Mouse (Mus musculus) midbrain, embryonic 14.5 days (tissue): Measurements from ENCODE around the gene Dgke. TPM values are rescaled to one million over a fixed set of nuclear protein-coding genes. Genes with fewer than 3 reads are reported as not detected.
A peak's percentile ranks its signal among the peaks of the same experiment; 100 is the strongest.
"Not testable (repeated sequence)": the region's sequence is repeated elsewhere in the genome, so short reads cannot be mapped to it uniquely, and the experiment has no call there.

ENCODE experiments used
- ATAC-seq: fragments of 200-750 bp; cut with Nextera tagmentation; 2 replicates; pipeline ENCODE4 v1.8.0; 2017; ENCODE audit warnings: moderate number of reproducible peaks, moderate library complexity; ENCODE audit not compliant: low FRiP score, low TSS enrichment
- DNase-seq: peaks from one replicate; pipeline ENCODE4 v3.0.0-alpha.2; 2015
- H3K27ac ChIP-seq: fragments of 300-500 bp; sonication (generic); replicated peaks from 2 replicates; pipeline ENCODE4 v1.5.1; 2014; ENCODE audit warnings: mild to moderate bottlenecking, low read depth, low read length, moderate library complexity
- H3K27me3 ChIP-seq: fragments of 300-500 bp; sonication (generic); 2 replicates; pipeline ENCODE4 v1.6.1; 2014; ENCODE audit warnings: low read length, control low read depth, mixed read lengths; ENCODE audit not compliant: control insufficient read depth, insufficient read depth
- H3K36me3 ChIP-seq: fragments of 300-500 bp; sonication (generic); 2 replicates; pipeline ENCODE4 v1.6.1; 2014; ENCODE audit warnings: low read length, control low read depth; ENCODE audit not compliant: control insufficient read depth, insufficient read depth
- H3K4me1 ChIP-seq: fragments of 300-500 bp; sonication (generic); 2 replicates; pipeline ENCODE4 v1.6.1; 2014; ENCODE audit warnings: mild to moderate bottlenecking, antibody characterized with exemption, low read length, control low read depth; ENCODE audit not compliant: control insufficient read depth, insufficient read depth
- H3K4me2 ChIP-seq: fragments of 300-500 bp; sonication (generic); 2 replicates; pipeline ENCODE4 v1.6.1; 2014; ENCODE audit warnings: mild to moderate bottlenecking, low read length, moderate library complexity
- H3K4me3 ChIP-seq: fragments of 300-500 bp; sonication (generic); replicated peaks from 2 replicates; pipeline ENCODE4 v1.5.1; 2014; ENCODE audit warnings: low read depth, low read length
- H3K9ac ChIP-seq: fragments of 300-500 bp; sonication (generic); replicated peaks from 2 replicates; pipeline ENCODE4 v1.6.1; 2014; ENCODE audit warnings: mild to moderate bottlenecking, low read length, moderate library complexity
- H3K9me3 ChIP-seq: fragments of 300-500 bp; sonication (generic); 2 replicates; pipeline ENCODE4 v1.6.1; 2016; ENCODE audit warnings: low read length, control low read depth, mixed read lengths; ENCODE audit not compliant: control insufficient read depth
- WGBS: fragments of 180-500 bp; shearing (Covaris S2); extraction: QIAGEN DNeasy Blood & Tissue Kit; methylation state at CpG from one replicate; pipeline ENCODE4 v1.1.7; 2014; 5-methylcytosine and 5-hydroxymethylcytosine counted together
- polyA plus RNA-seq: library from polyadenylated mRNA; unstranded; fragments of >200 nt; fragmentation: Nextera tagmentation; extraction: Ambion mirVana; gene quantifications from 2 replicates; pipeline ENCODE4 v1.2.1, GENCODE M21; 2014

Dgke gene
- polyA plus RNA-seq, 1 experiment from 2014 or later = 16.2 TPM

DNA sequence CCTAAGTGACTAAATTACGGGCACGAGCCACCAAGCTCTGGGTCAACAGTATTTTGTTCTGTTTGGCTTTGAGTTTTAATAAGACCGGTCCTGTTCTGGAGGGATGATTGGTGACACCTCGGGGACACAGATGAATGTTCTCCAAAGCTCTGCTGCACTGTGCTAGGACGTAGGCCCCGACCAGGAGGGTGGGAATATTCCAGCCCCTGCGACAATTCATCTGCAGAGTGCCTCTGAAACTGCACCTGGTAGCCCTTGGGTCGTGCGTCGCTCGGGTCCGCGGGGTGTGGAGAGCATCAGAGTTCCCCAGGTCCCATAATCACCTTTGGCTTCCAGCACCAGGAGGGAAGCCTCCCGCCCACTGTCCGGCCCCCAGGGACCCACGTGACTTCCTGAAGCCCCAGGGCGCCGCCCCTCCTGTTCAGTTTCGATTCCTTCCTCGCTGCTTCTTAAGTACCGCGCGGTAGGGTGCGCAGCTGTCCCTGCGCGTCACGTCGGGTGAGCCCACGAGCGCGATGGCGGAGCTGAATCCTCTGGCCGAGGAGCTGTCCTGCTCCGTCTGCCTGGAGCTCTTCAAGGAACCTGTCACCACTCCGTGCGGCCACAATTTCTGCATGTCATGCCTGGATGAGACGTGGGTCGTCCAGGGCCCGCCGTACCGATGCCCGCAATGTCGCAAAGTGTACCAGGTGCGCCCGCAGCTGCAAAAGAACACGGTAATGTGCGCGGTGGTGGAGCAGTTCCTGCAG is 67.5 kb downstream of the Dgke start, which contains the start of gene Trim25:
Gene Trim25, plus strand, starts transcription at position 403 of the 749 bp plus-strand sequence.
- no peak for ATAC-seq
- Histone ChIP-seq H3K27me3 (peaks cover 14% of the 10 kb centered on the region), H3K4me3 (peak within 1 kb of the TSS; percentile 33), H3K36me3 (no peaks in the 10 kb centered on the region), H3K27ac (no peak within 1 kb of the TSS), H3K9ac (no peak within 1 kb of the TSS), H3K9me3 (no peaks in the 10 kb centered on the region), H3K4me2 (peak within 1 kb of the TSS; percentile 41), H3K4me1 (no peaks in the 10 kb centered on the region)
- 3% methylated on average over 48 of the region's 48 CpGs for WGBS
- peak; percentile 73 for DNase-seq

DNA sequence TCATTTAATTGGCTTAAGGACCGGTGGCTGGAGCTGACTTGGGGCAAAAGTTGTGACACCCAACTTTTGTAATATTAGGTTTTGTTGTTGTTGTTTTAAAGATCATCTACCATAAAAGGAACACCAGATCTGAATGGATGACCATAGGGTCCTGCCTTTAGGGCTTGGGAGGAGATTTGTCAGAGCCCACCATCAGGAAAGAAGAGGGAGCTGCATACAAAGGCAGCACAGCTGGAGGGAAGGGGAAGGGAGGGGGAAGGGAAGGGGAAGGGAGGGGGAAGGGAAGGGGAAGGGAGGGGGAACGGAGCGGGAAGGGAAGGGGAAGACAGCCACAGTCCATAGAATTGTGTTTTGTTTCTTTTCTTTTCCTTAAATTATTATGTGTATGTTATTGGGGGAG is 68.2 kb downstream of the Dgke start:
- H3K27me3 ChIP-seq = peaks cover 14% of the 10 kb centered on the region
- DNase-seq (no peak), ATAC-seq (no peak)
- H3K36me3 ChIP-seq = no peaks in the 10 kb centered on the region
- H3K4me3 ChIP-seq = no peak overlapping the region
- H3K27ac ChIP-seq = no peak overlapping the region
- no peak overlapping the region for H3K4me2 ChIP-seq
- no peaks in the 10 kb centered on the region for H3K4me1 ChIP-seq
- H3K9me3 ChIP-seq = no peaks in the 10 kb centered on the region
- H3K9ac ChIP-seq = no peak overlapping the region
- 12% methylated on average over 3 of the region's 3 CpGs for WGBS

DNA sequence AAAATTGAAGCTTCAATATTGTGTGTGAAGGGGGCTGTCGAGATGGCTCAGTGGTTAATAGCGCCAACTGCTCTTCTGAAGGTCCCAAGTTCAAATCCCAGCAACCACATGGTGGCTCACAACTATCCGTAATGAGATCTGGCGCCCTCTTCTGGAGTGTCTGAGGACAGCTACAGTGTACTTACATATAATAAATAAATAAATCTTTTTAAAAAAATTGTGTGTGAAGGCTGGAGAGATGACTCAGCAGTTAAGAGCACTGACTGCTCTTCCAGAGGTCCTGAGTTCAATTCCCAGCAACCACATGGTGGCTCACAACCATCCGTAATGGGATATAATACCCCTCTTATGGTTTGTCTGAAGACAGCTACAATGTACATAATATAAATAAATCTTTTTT is 69.3 kb downstream of the Dgke start:
- H3K4me2 ChIP-seq, H3K9ac ChIP-seq, H3K4me3 ChIP-seq, H3K9me3 ChIP-seq, ATAC-seq, DNase-seq, H3K36me3 ChIP-seq, H3K27ac ChIP-seq, H3K4me1 ChIP-seq: not testable (repeated sequence)
- WGBS = 92% methylated on average over 5 of the region's 5 CpGs
- peaks cover 14% of the 10 kb centered on the region for H3K27me3 ChIP-seq

- Histone ChIP-seq H3K4me1 (no peaks in the 10 kb centered on the region), H3K27ac (no peak overlapping the region), H3K9ac (no peak overlapping the region), H3K9me3 (no peaks in the 10 kb centered on the region), H3K36me3 (peaks cover under 1% of the 10 kb centered on the region; the same call in 1 of the 2 replicates), H3K4me2 (no peak overlapping the region), H3K4me3 (no peak overlapping the region), H3K27me3 (peaks cover 14% of the 10 kb centered on the region)
- ATAC-seq = no peak
- WGBS = 80% methylated on average over 7 of the region's 7 CpGs
- DNase-seq = no peak
Measured at GRCm38 (mm10) chr11:88996427-88996826, 70.2 kb downstream of the Dgke start.

GRCm38 (mm10) chr11:88995616-88996015 is 71.0 kb downstream of the Dgke start:
- H3K4me2 ChIP-seq = no peak overlapping the region
- WGBS = 90% methylated on average over 2 of the region's 2 CpGs
- ATAC-seq = no peak
- H3K4me3 ChIP-seq = no peak overlapping the region
- peaks cover 14% of the 10 kb centered on the region for H3K27me3 ChIP-seq
- peaks cover 8% of the 10 kb centered on the region for H3K36me3 ChIP-seq
- H3K4me1 ChIP-seq = no peaks in the 10 kb centered on the region
- no peaks in the 10 kb centered on the region for H3K9me3 ChIP-seq
- H3K9ac ChIP-seq = no peak overlapping the region
- DNase-seq = no peak
- H3K27ac ChIP-seq = no peak overlapping the region

DNA sequence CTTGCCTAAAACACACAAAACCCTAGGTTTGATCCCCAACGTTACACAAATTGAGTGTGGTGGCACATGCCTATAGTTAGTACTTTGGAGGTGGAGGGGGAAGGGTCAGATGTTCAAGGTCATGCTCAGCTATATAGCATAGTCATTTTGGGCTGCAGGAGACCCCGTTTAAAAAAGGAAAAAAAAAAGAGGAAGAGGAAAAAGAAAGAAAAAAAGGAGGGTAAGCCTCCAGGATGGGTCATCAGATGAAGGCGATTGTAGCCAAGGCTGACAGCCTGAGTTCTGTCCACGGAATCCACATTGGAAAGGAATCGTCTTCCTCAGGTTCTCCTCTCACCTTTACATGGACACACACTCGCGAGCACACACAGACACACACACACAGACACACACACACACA is 72.2 kb downstream of the Dgke start:
- H3K27me3 ChIP-seq = peaks cover 6% of the 10 kb centered on the region
- H3K9me3 ChIP-seq = no peaks in the 10 kb centered on the region
- no peak overlapping the region for H3K27ac ChIP-seq
- 88% methylated on average over 7 of the region's 7 CpGs for WGBS
- ATAC-seq (no peak), DNase-seq (no peak)
- H3K9ac ChIP-seq = no peak overlapping the region
- no peak overlapping the region for H3K4me3 ChIP-seq
- H3K36me3 ChIP-seq = peaks cover 10% of the 10 kb centered on the region
- no peaks in the 10 kb centered on the region for H3K4me1 ChIP-seq
- no peak overlapping the region for H3K4me2 ChIP-seq

DNA sequence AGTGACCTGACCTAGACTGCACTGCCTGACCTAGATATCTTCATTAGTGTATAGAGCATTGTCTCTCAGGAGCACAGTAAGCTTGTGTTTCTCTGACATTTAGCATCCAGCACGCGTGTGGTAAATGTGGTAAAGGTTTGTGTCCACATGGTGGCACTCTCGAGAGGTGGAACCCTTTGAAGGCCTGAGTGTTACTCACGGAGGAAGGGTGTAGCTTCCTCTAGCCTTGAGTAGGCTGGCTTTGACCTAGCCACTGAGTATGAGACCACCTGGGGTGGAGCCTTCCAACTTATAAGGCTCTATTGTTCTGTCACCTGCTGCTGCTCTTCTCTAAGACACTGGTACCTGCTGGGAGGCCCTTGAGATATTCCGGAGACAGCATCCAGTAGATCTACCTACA is 73.0 kb downstream of the Dgke start:
- Histone ChIP-seq H3K27ac (no peak overlapping the region), H3K9me3 (no peaks in the 10 kb centered on the region), H3K27me3 (no peaks in the 10 kb centered on the region), H3K9ac (no peak overlapping the region), H3K4me3 (no peak overlapping the region), H3K36me3 (peaks cover 14% of the 10 kb centered on the region), H3K4me2 (no peak overlapping the region), H3K4me1 (no peaks in the 10 kb centered on the region)
- ATAC-seq (no peak), DNase-seq (peak; percentile 44)
- 16% methylated on average over 5 of the region's 5 CpGs for WGBS

DNA sequence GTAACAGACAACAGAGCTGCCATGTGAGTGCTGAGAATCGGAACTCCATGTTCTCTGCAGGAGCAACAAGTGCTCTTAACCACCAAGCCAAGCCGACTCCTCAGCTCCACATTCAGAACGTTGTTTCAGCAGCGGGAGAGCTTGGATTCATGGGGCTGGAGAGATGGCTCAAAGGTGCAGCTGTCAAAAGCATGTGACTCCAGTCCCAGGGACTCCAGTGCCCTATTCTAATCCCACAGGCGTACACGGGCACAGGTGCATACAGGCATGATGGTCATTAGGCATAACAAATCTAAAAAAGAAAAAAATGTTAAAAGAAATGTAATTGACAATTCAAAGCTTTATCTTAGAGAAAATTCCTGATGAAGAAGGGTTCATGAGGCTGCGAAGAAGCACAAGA is 73.5 kb downstream of the Dgke start:
- WGBS = 55% methylated on average over 7 of the region's 7 CpGs

DNA sequence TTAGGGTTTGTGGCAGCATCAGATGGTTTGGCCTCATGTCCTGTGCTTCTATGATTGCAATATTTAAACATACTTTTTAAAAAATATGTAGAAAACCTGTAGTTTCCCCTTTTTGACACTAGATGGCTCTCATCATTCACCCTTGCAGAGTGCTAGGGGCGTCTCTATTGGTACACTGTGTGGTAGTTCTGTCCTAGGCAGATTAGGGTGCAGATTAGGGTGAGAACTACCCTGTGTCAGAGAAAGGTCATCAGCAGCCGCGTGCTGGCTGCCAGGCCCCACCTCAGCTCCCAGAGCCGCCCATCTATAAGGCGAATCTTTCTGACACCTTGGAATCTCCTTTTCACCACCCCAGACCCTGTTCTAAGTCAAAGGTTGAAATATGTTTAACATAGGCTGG is 77.1 kb downstream of the Dgke start:
- no peak overlapping the region for H3K9ac ChIP-seq
- H3K4me2 ChIP-seq = no peak overlapping the region
- 75% methylated on average over 5 of the region's 5 CpGs for WGBS
- peak; percentile 53 for DNase-seq
- no peak overlapping the region for H3K4me3 ChIP-seq
- no peaks in the 10 kb centered on the region for H3K27me3 ChIP-seq
- no peaks in the 10 kb centered on the region for H3K4me1 ChIP-seq
- peaks cover 54% of the 10 kb centered on the region for H3K36me3 ChIP-seq
- no peak overlapping the region for H3K27ac ChIP-seq
- ATAC-seq = no peak
- no peaks in the 10 kb centered on the region for H3K9me3 ChIP-seq

More for the DNA sequence above, 73.5 kb downstream of the Dgke start:
- Histone ChIP-seq H3K4me1 (no peaks in the 10 kb centered on the region), H3K9me3 (no peaks in the 10 kb centered on the region), H3K27ac (no peak overlapping the region), H3K9ac (no peak overlapping the region), H3K27me3 (no peaks in the 10 kb centered on the region), H3K36me3 (peaks cover 18% of the 10 kb centered on the region), H3K4me2 (no peak overlapping the region), H3K4me3 (no peak overlapping the region)
- ATAC-seq (no peak), DNase-seq (no peak)
